8 mouse cellular contexts compared by ENCODE assay signal in genomic region chr2:165857841-165858426, GRCm38 (mm10). TPM values are rescaled to one million over a fixed set of nuclear protein-coding genes. Genes with fewer than 3 reads are reported as not detected.
DNase-seq lines count a peak whose midpoint lies in the region; ATAC-seq lines count a peak whose summit lies in the region.

No protein-coding gene starts in this region.

- H3K27ac ChIP-seq in lung, embryonic 15.5 days: peak overlapping the region; percentile 97

- WGBS in lung, embryonic 15.5 days: 3% methylated on average over 22 of the region's 22 CpGs

- no peaks in the 10 kb centered on the region for H3K36me3 ChIP-seq in lung, embryonic 15.5 days

- ATAC-seq in lung, embryonic 15.5 days (ENCODE audit: borderline replicate concordance, extremely low read depth, low FRiP score, low TSS enrichment): peak; percentile 36; the same call in 1 of the 2 replicates
- ATAC-seq in megakaryocyte progenitor cell, adult 5-6 weeks (replicated peaks; ENCODE audit: poor library complexity): no peak

- peak; percentile 58 to 71 for DNase-seq in urinary bladder, adult 18-20 months (ENCODE audit: low spot score in 2 of 2)
- DNase-seq in urinary bladder, postnatal 10 days (ENCODE audit: low spot score): no peak
- peak; percentile 70 for DNase-seq in embryo, embryonic 10.5 days (ENCODE audit: low spot score)
- DNase-seq in heart, adult 9 months (ENCODE audit: low spot score in 2 of 2): peak; percentile 81
- peak; percentile 63 to 65 for DNase-seq in kidney, adult 8-10 months
- peak; percentile 66 for DNase-seq in retina, postnatal 1 day

- no peaks in the 10 kb centered on the region for H3K9me3 ChIP-seq in lung, embryonic 15.5 days

- peaks cover 78% of the 10 kb centered on the region for H3K4me1 ChIP-seq in lung, embryonic 15.5 days

- peak overlapping the region; percentile 6; the same call in 1 of the 2 replicates for H3K4me3 ChIP-seq in lung, embryonic 15.5 days

- no peaks in the 10 kb centered on the region for H3K27me3 ChIP-seq in lung, embryonic 15.5 days

- H3K4me2 ChIP-seq in lung, embryonic 15.5 days: peak overlapping the region; percentile 43

- peak overlapping the region; percentile 38 for H3K9ac ChIP-seq in lung, embryonic 15.5 days

RNA-seq across cellular contexts. Expression of gene Zmynd8, which starts 40.9 kb away (rescaled TPM):
- polyA plus RNA-seq in lung, embryonic 15.5 days (2015; fragmentation: Nextera tagmentation; extraction: Ambion mirVana): 44.7 and 46.0 TPM in 2 replicates
- 44.6 and 49.9 TPM in 2 replicates for total RNA-seq in megakaryocyte progenitor cell, adult 5-6 weeks (2015)
- 32.1 and 35.8 TPM in 2 replicates for total RNA-seq in megakaryocyte progenitor cell, adult 5-6 weeks (2017)
